Mouse (Mus musculus) neural tube, embryonic 11.5 days (tissue): ENCODE measurements around the gene Mmgt1. TPM values are rescaled to one million over a fixed set of nuclear protein-coding genes. Genes with fewer than 3 reads are reported as not detected.

Source experiments
- ATAC-seq: fragments of 200-750 bp; cut with Nextera tagmentation; 2 replicates; pipeline ENCODE4 v1.8.0; 2017; ENCODE audit warnings: moderate number of reproducible peaks, mild to moderate bottlenecking, moderate TSS enrichment, moderate library complexity; ENCODE audit not compliant: insufficient read depth, low FRiP score, low TSS enrichment
- DNase-seq: peaks from one replicate; pipeline ENCODE4 v3.0.0-alpha.2; 2015; ENCODE audit warnings: low spot score
- H3K27ac ChIP-seq: fragments of 300-500 bp; sonication (generic); 2 replicates; pipeline ENCODE4 v1.5.1; 2014; ENCODE audit warnings: low read depth, mild to moderate bottlenecking, low read length
- H3K27me3 ChIP-seq: fragments of 300-500 bp; sonication (generic); 2 replicates; pipeline ENCODE4 v1.6.1; 2014; ENCODE audit warnings: mild to moderate bottlenecking, low read length, mixed read lengths; ENCODE audit not compliant: control insufficient read depth, insufficient read depth
- H3K36me3 ChIP-seq: fragments of 300-500 bp; sonication (generic); 2 replicates; pipeline ENCODE4 v1.6.1; 2014; ENCODE audit warnings: mild to moderate bottlenecking, low read length, moderate library complexity, mixed read lengths; ENCODE audit not compliant: control insufficient read depth, insufficient read depth
- H3K4me1 ChIP-seq: fragments of 300-500 bp; sonication (generic); 2 replicates; pipeline ENCODE4 v1.6.1; 2014; ENCODE audit warnings: low read length, mixed read lengths; ENCODE audit not compliant: control insufficient read depth, insufficient read depth
- H3K4me2 ChIP-seq: fragments of 300-500 bp; sonication (generic); 2 replicates; pipeline ENCODE4 v1.6.1; 2014; ENCODE audit warnings: low read depth, mild to moderate bottlenecking, moderate library complexity
- H3K4me3 ChIP-seq: fragments of 300-500 bp; sonication (generic); 2 replicates; pipeline ENCODE4 v1.5.1; 2014; ENCODE audit warnings: low read depth, low read length
- H3K9ac ChIP-seq: fragments of 300-500 bp; sonication (generic); 2 replicates; pipeline ENCODE4 v1.6.1; 2014; ENCODE audit warnings: mild to moderate bottlenecking, low read length
- H3K9me3 ChIP-seq: fragments of 300-500 bp; sonication (generic); 2 replicates; pipeline ENCODE4 v1.6.1; 2016; ENCODE audit warnings: low read length; ENCODE audit not compliant: control insufficient read depth
- WGBS: fragments of 180-500 bp; shearing (Covaris S2); extraction: QIAGEN DNeasy Blood & Tissue Kit; methylation state at CpG from one replicate; pipeline ENCODE4 v1.1.7; 2014; 5-methylcytosine and 5-hydroxymethylcytosine counted together
- microRNA-seq: library from miRNA; unstranded; fragments of <30 nt; microRNA quantifications from one replicate; pipeline ENCODE4, GENCODE M21; 2016
- polyA plus RNA-seq: library from polyadenylated mRNA; unstranded; fragments of >200 nt; fragmentation: Nextera tagmentation; extraction: Ambion mirVana; gene quantifications from 2 replicates; pipeline ENCODE4 v1.2.1, GENCODE M21; 2014

Gene Mmgt1
- polyA plus RNA-seq, 1 experiment from 2014 or later: 53.8 TPM

DNA sequence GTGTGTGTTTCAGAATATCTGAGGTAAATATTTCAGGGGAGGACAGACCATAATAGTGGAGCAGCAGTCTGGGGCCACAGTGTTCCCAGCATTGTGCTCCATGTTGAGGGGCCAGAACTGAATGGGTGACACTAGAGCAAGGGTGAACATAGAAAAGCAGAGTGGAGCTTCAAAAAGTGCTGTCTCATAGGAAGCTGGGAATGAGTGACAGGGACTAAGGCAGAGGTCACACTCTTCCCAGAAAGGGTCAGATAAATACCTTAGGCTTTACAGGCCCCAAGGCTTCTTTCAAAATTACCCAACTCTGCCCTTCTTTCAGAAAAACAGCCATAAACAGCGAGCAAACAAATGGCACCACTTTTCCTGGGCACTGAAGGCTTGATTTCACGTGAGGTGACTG is 8.7 kb upstream of the Mmgt1 start:
- H3K4me2 ChIP-seq: no peak overlapping the region
- no peak for DNase-seq
- no peak overlapping the region for H3K9ac ChIP-seq
- H3K9me3 ChIP-seq: no peaks in the 10 kb centered on the region
- WGBS: 61% methylated on average over 2 of the region's 2 CpGs
- no peak overlapping the region for H3K27ac ChIP-seq
- H3K27me3 ChIP-seq: no peaks in the 10 kb centered on the region
- no peaks in the 10 kb centered on the region for H3K36me3 ChIP-seq
- H3K4me3 ChIP-seq: no peak overlapping the region
- no peaks in the 10 kb centered on the region for H3K4me1 ChIP-seq
- no peak for ATAC-seq

DNA sequence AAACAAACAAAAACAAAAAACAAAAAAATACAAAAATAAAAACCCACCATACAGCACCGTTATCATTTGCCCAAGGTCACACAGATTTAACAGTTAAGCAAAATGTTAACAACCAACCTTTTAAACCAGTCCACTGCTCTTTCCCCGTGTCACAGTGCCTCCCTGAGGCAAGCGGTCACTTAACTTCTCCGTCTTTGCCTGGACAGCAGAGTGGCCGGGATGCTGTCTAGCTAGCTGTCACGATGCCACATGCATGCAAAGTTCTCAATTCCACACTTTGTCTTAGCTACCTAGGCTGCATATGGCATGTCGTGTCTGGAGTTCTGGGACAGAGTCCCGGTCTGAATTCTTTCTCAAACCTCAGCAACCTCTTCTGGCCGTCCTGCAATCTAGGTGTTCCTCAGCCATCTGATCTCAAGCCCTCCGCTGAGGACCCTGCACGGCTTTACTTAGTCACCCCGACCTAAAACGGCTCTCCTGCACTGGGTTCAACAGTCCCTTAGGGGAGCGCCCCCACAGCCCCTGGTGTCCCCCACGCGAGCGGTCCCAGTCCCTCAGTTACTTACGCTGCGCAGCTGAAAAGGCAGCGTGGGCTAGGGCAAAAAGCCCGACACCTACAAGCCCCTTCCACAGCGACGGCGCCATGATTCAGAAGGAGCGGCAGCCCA is 516 bp downstream of the Mmgt1 start:
- peak overlapping the region; percentile 72; the same call in 1 of the 2 replicates for H3K27ac ChIP-seq
- H3K4me2 ChIP-seq: peak overlapping the region; percentile 50
- H3K4me3 ChIP-seq: peak overlapping the region; percentile 68
- ATAC-seq (peak; percentile 69), DNase-seq (no peak)
- WGBS: 18% methylated on average over 25 of the region's 25 CpGs
- no peaks in the 10 kb centered on the region for H3K9me3 ChIP-seq
- no peaks in the 10 kb centered on the region for H3K36me3 ChIP-seq
- peak overlapping the region; percentile 76 for H3K9ac ChIP-seq
- no peaks in the 10 kb centered on the region for H3K27me3 ChIP-seq
- H3K4me1 ChIP-seq: peaks cover 3% of the 10 kb centered on the region; the same call in 1 of the 2 replicates

DNA sequence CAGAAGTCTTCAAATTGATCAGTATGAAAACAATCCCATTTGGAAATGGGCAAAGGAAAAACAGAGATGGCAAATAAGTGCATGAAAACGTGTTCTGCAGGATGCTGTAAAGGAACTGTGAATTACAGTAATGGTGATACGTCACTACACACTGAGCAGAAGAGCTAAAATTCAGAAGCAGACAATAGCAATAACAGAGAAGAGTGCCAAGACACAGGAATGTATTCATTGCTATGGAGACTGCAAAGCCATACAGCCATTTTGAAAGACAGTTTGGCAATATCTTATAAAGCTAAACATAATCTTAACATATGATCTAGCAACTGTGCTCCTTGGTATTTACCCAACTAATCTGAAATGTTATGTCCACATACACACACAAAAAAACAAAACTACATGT is 19.7 kb downstream of the Mmgt1 start:
- Histone ChIP-seq H3K36me3 (no peaks in the 10 kb centered on the region), H3K27me3 (no peaks in the 10 kb centered on the region), H3K4me1 (no peaks in the 10 kb centered on the region), H3K4me2 (no peak overlapping the region), H3K9ac (no peak overlapping the region), H3K9me3 (no peaks in the 10 kb centered on the region), H3K27ac (no peak overlapping the region), H3K4me3 (no peak overlapping the region)
- WGBS: 84% methylated on average over 2 of the region's 2 CpGs
- ATAC-seq: no peak
- DNase-seq: no peak

DNA sequence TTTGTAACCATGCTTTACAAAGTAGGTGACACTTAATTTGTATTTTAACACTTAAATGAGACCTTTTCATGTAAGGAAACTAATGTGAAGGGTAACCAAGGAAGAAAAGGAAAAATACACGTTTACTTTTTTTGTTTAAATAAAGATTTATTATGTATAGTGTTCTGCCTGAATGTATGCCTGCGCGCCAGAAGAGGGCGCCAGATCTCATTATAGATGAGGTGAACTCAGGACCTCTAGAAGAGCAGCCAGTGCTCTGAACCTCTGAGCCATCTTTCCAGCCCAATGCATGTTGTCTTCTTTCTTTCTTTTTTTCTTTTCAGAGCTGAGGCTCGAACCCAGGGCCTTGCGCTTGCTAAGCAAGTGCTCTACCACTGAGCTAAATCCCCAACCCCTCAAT is 25.4 kb downstream of the Mmgt1 start:
- H3K9ac ChIP-seq: no peak overlapping the region
- H3K4me2 ChIP-seq: no peak overlapping the region
- H3K4me3 ChIP-seq: no peak overlapping the region
- no peaks in the 10 kb centered on the region for H3K9me3 ChIP-seq
- WGBS: 24% methylated on average over 6 of the region's 6 CpGs
- H3K27ac ChIP-seq: no peak overlapping the region
- no peaks in the 10 kb centered on the region for H3K4me1 ChIP-seq
- H3K27me3 ChIP-seq: no peaks in the 10 kb centered on the region
- DNase-seq (no peak), ATAC-seq (no peak)
- no peaks in the 10 kb centered on the region for H3K36me3 ChIP-seq

- WGBS: 83% methylated on average over 3 of the region's 3 CpGs
- no peak for ATAC-seq
Measured at GRCm38 (mm10) chrX:56553584-56553983, 44.3 kb downstream of the Mmgt1 start.

GRCm38 (mm10) chrX:56549506-56549905 is 48.4 kb downstream of the Mmgt1 start, which contains the start of gene Gm648:
TSS of gene Gm648 (minus strand) at chrX:56549606.
- H3K4me2 ChIP-seq: no peak within 1 kb of the TSS
- DNase-seq (no peak), ATAC-seq (no peak)
- no peak within 1 kb of the TSS for H3K4me3 ChIP-seq
- no peak within 1 kb of the TSS for H3K27ac ChIP-seq
- no peaks in the 10 kb centered on the region for H3K4me1 ChIP-seq
- H3K9ac ChIP-seq: no peak within 1 kb of the TSS
- WGBS: 92% methylated on average over 7 of the region's 7 CpGs
- H3K27me3 ChIP-seq: no peaks in the 10 kb centered on the region
- no peaks in the 10 kb centered on the region for H3K9me3 ChIP-seq
- H3K36me3 ChIP-seq: no peaks in the 10 kb centered on the region

More at GRCm38 (mm10) chrX:56553584-56553983, 44.3 kb downstream of the Mmgt1 start:
- Histone ChIP-seq H3K4me2 (no peak overlapping the region), H3K27me3 (no peaks in the 10 kb centered on the region), H3K27ac (no peak overlapping the region), H3K4me3 (no peak overlapping the region), H3K4me1 (no peaks in the 10 kb centered on the region), H3K9me3 (no peaks in the 10 kb centered on the region), H3K36me3 (no peaks in the 10 kb centered on the region), H3K9ac (no peak overlapping the region)
- no peak for DNase-seq

GRCm38 (mm10) chrX:56537162-56537561 is 60.7 kb downstream of the Mmgt1 start:
- H3K27me3 ChIP-seq: no peaks in the 10 kb centered on the region
- no peaks in the 10 kb centered on the region for H3K36me3 ChIP-seq
- DNase-seq (peak; percentile 40), ATAC-seq (no peak)
- H3K9me3 ChIP-seq: no peaks in the 10 kb centered on the region
- H3K4me1 ChIP-seq: no peaks in the 10 kb centered on the region
- WGBS: 50% methylated on average over 4 of the region's 4 CpGs
- H3K4me2 ChIP-seq: no peak overlapping the region
- H3K9ac ChIP-seq: no peak overlapping the region
- no peak overlapping the region for H3K4me3 ChIP-seq
- no peak overlapping the region for H3K27ac ChIP-seq

Small RNA genes lying within 50 kb of the gene (microRNA-seq; reads per million reads assigned to microRNA genes)
- not detected for gene Mir5116

Other genes with a start within 250 kb of the Mmgt1 start
- 2.9 and 3.4 TPM in 2 replicates for gene Smim10l2a, start 223.5 kb downstream of the Mmgt1 start, polyA plus RNA-seq
- 2.0 and 2.6 TPM in 2 replicates for gene Gm2174, start 150.1 kb downstream of the Mmgt1 start, polyA plus RNA-seq
- gene Ints6l, start 143.2 kb downstream of the Mmgt1 start, polyA plus RNA-seq: 19.8 and 22.1 TPM in 2 replicates
- not detected in 2 replicates for gene Gm10477, start 73.3 kb downstream of the Mmgt1 start, polyA plus RNA-seq
- gene Gm648, start 48.5 kb downstream of the Mmgt1 start, polyA plus RNA-seq: 0.23 TPM in 1 of 2 replicates, not detected in the other
- 16.0 and 17.2 TPM in 2 replicates for gene Slc9a6, start 11.7 kb upstream of the Mmgt1 start, polyA plus RNA-seq
- 84.3 and 89.6 TPM in 2 replicates for gene Fhl1, start 133.7 kb upstream of the Mmgt1 start, polyA plus RNA-seq
- gene Map7d3, start 224.3 kb upstream of the Mmgt1 start, polyA plus RNA-seq: 1.4 and 1.8 TPM in 2 replicates